ENCODE assay signal across 8 mouse cellular contexts in the genomic region with DNA sequence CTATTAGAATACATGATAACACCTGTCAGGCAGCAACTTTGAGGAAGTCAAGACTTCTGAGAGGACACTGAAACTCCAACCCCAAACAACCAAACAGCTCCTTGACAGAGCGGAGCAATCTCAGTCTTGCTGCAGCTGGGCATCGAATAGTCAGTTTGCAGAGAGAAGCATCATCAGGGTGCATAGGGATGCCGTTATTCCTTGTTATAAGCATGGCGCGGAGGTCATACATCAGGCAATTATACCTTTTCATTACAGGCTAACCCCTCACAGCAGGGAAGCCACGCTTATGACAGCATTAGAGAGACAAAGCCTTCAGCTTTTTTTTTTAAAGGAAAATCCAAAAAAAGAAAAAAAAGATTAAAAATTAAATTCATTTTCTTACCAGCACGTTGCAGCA.
DNase-seq lines count a peak whose midpoint lies in the region; ATAC-seq lines count a peak whose summit lies in the region.

No protein-coding gene starts in this region.

- peaks cover 3% of the 10 kb centered on the region; the same call in 1 of the 2 replicates for H3K4me1 ChIP-seq in forebrain, embryonic 16.5 days (replicated peaks; ENCODE audit: control insufficient read depth, insufficient read depth, low read length)
- H3K4me1 ChIP-seq in midbrain, embryonic 16.5 days (ENCODE audit: control insufficient read depth, insufficient read depth, low read length) = peaks cover 6% of the 10 kb centered on the region; the same call in 1 of the 2 replicates

- H3K27ac ChIP-seq in forebrain, embryonic 16.5 days (ENCODE audit: low read length) = peak overlapping the region; percentile 61
- peak overlapping the region; percentile 63 for H3K27ac ChIP-seq in midbrain, embryonic 16.5 days (ENCODE audit: low read length)

- H3K36me3 ChIP-seq in forebrain, embryonic 16.5 days (ENCODE audit: control insufficient read depth, insufficient read depth) = no peaks in the 10 kb centered on the region
- H3K36me3 ChIP-seq in midbrain, embryonic 16.5 days (ENCODE audit: control insufficient read depth, insufficient read depth, low read length) = no peaks in the 10 kb centered on the region

- peak; percentile 50 to 53 for DNase-seq in cerebellum, postnatal 10 days
- DNase-seq in cerebellum, adult 9-10 months = no peak
- peak; percentile 18 to 27 for DNase-seq in layer of hippocampus, postnatal 10 days (ENCODE audit: low spot score in 2 of 2)
- no peak for DNase-seq in layer of hippocampus, adult 9-11 months
- DNase-seq in ovary, postnatal 10 days (ENCODE audit: low spot score) = no peak

- peak; percentile 72 for ATAC-seq in forebrain, embryonic 16.5 days
- peak; percentile 76 for ATAC-seq in midbrain, embryonic 16.5 days
- ATAC-seq in megakaryocyte, adult 5-6 weeks (ENCODE audit: poor library complexity, severe bottlenecking) = no peak

- peak overlapping the region; percentile 49 for H3K4me2 ChIP-seq in forebrain, embryonic 16.5 days (ENCODE audit: low read length)
- H3K4me2 ChIP-seq in midbrain, embryonic 16.5 days (ENCODE audit: low read length) = peak overlapping the region; percentile 71

- H3K9me3 ChIP-seq in forebrain, embryonic 16.5 days (ENCODE audit: control insufficient read depth, low read length) = no peaks in the 10 kb centered on the region
- no peaks in the 10 kb centered on the region for H3K9me3 ChIP-seq in midbrain, embryonic 16.5 days (replicated peaks; ENCODE audit: control insufficient read depth, low read length, poor library complexity, severe bottlenecking)

- peak overlapping the region; percentile 47 for H3K4me3 ChIP-seq in forebrain, embryonic 16.5 days (replicated peaks; ENCODE audit: low read length)
- peak overlapping the region; percentile 44 for H3K4me3 ChIP-seq in midbrain, embryonic 16.5 days (ENCODE audit: low read depth, low read length)

- H3K27me3 ChIP-seq in forebrain, embryonic 16.5 days (replicated peaks; ENCODE audit: control insufficient read depth, insufficient read depth, low read length) = no peaks in the 10 kb centered on the region
- no peaks in the 10 kb centered on the region for H3K27me3 ChIP-seq in midbrain, embryonic 16.5 days (ENCODE audit: control insufficient read depth, insufficient read depth, low read depth, low read length)

- H3K9ac ChIP-seq in forebrain, embryonic 16.5 days (replicated peaks; ENCODE audit: low read depth, low read length) = peak overlapping the region; percentile 47
- peak overlapping the region; percentile 63 for H3K9ac ChIP-seq in midbrain, embryonic 16.5 days (ENCODE audit: low read depth, low read length)

- WGBS in forebrain, embryonic 16.5 days = 8% methylated on average over 7 of the region's 7 CpGs
- WGBS in midbrain, embryonic 16.5 days = 16% methylated on average over 7 of the region's 7 CpGs

Comparison
In these comparisons a context has a peak if more than half of its experiments do, and no peak if none do; other contexts are left out.
1. DNase-seq: peak in cerebellum, postnatal 10 days (2 of 2) and layer of hippocampus, postnatal 10 days (2 of 2); none in cerebellum, adult 9-10 months (single experiment), layer of hippocampus, adult 9-11 months (single experiment) and ovary, postnatal 10 days (single experiment).